Mouse (Mus musculus): ENCODE results near the gene Ulbp1. TPM values are rescaled to one million over a fixed set of nuclear protein-coding genes. Genes with fewer than 3 reads are reported as not detected.
"Not testable (repeated sequence)": the region's sequence is repeated elsewhere in the genome, so short reads cannot be mapped to it uniquely, and the experiment has no call there.

Ulbp1 gene
- polyA plus RNA-seq (2012; rRNA removed), result 0.81 and 1.2 TPM in 2 replicates

DNA sequence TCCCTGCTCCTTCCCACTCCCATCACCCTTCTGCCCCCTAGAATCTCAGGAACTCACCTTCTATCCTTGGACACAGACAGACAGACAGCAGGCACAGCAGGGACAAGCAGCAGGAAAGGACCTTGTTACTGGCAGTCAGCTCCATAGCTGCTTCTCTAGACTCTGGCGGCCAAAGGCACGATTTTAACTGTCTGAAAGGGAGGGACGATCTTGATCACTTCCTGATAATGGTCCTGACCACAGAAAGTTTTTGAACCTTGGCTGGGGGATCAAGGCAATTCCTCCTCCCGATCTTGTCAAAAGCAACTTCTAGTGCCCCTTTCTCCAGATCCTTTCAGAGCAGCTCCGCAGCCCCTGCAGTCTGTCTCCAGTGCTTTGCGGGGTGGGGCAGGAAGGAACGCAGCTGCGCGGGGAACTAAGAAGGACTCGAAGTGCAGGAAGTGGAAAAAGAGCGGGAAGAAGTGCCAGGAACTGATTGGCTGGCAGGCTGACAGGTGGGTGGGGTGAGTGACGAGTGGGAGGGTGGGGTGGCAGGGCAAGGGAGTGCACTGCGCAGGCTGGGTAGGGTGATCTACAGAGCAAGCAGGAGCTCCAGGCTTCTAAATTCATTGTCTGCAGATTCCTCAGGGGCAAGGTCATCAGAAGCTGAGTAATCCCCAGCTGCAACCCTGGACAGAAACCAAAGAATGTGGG lies at the start of gene Ulbp1:
Gene Ulbp1 (minus strand): TSS at position 442 of the 693 bp plus-strand sequence.
- peak; percentile 5 for DNase-seq (ENCODE audit: low read depth)
- TF ChIP-seq CTCF (IDR thresholded peaks at IDR 0.05; ENCODE audit: borderline replicate concordance, extremely low read depth, insufficient read depth, insufficient read length) (no peak), POLR2A (IDR thresholded peaks at IDR 0.05; ENCODE audit: borderline replicate concordance, extremely low read depth, insufficient read depth, insufficient read length, poor library complexity, severe bottlenecking) (no peak)

DNA sequence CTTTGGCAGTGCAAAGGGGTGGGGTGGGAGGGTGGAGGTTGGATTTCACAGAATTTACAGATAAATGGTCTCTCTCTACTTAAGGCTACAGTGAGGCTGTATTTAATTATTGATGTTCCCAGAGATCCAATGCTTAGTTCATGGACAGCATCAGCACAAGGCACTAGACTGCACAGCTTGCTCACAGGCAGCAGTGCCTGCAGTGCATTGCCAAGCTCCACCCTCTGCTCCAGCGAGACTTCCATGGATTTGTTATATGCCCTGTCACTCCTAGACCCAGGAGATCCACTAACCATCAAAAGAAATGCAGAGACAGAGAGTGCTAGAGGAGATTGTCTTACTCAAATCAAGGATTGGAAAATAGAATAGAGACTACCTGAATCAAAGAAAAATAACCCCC lies 24.7 kb upstream of the Ulbp1 start:
- DNase-seq (ENCODE audit: low read depth), result peak; percentile 19

DNA sequence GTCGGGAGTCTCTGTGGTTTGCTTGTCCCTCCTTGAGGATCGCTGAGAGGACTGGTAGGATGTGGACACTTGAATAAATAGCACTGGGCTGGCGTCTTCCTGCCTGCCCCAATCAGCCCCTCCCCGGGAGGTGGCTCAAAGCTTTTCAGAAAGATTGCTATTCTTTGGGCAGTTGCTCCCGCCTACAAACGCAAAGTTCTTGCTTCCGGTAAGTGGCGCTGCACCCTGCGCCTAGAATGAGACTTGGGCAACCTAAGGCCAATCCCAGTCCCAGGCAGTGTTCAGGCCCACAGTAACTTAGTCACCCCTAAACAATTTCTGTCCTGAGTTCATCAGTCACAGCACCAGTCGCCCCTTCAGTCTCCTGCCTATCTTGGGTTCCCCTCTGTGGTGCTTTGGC lies 18.9 kb upstream of the Ulbp1 start:
- DNase-seq (ENCODE audit: low read depth), result peak; percentile 23

DNA sequence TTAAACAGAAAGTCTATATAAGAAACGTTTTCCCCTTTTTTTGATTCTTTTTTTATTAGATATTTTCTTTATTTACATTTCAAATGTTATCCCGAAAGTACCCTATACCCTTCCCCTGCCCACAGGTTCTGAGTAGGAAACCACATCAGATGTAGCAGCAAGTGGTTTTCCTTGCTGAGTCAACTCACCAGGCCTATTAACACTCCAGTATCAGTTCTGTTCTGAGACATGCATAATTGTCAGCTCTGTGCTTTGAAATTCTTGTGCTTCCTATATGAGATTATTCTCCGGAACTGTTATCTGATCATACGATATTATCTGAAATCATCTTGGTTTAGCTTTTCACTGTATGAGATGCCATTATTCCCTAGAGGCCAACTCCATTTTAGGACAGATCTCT lies 10.2 kb upstream of the Ulbp1 start:
- DNase-seq (ENCODE audit: low read depth), result no peak
- TF ChIP-seq POLR2A (IDR thresholded peaks at IDR 0.05; ENCODE audit: borderline replicate concordance, extremely low read depth, insufficient read depth, insufficient read length, poor library complexity, severe bottlenecking), result no peak
- TF ChIP-seq CTCF (IDR thresholded peaks at IDR 0.05; ENCODE audit: borderline replicate concordance, extremely low read depth, insufficient read depth, insufficient read length), result no peak

DNA sequence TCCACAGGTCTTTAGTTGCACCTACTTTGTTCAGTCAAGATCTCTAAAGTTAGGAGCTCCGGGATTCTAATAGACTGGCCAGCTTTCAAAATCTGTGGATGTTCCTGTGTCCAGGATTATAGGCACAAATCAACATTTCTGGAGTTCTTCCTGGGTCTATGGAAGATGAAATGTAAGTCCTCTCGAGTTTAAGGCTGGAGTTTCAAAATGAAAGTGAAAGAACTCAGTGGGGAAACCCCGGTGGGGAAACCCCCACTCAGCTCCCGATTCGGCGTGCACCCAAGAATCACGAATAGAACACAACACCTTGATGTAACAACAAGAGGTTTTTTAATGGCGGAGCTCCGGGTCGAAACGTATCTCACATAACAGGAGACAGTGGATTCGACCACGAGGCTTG lies 787 bp upstream of the Ulbp1 start:
- DNase-seq (ENCODE audit: low read depth), result not testable (repeated sequence)

DNA sequence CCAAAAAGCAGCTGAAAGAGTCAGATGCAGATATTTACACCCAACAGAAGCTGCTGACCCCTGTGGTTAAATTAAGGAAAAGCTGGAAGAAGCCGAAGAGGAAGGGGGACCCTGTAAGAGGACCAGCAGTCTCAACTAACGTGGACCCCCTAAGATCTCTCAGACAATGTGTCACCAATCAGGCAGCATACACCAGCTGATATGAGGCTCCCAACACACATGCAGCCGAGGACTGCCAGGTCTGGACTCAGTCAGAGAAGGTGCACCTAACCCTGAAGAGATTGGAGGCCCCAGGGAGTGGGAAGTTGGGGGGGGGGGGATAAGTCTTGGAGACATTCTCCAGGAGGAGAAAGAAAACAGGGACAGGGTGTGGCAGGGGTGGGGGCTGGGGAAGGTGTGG lies 1.8 kb downstream of the Ulbp1 start:
- TF ChIP-seq CTCF (IDR thresholded peaks at IDR 0.05; ENCODE audit: borderline replicate concordance, extremely low read depth, insufficient read depth, insufficient read length) (no peak), POLR2A (IDR thresholded peaks at IDR 0.05; ENCODE audit: borderline replicate concordance, extremely low read depth, insufficient read depth, insufficient read length, poor library complexity, severe bottlenecking) (no peak)

DNA sequence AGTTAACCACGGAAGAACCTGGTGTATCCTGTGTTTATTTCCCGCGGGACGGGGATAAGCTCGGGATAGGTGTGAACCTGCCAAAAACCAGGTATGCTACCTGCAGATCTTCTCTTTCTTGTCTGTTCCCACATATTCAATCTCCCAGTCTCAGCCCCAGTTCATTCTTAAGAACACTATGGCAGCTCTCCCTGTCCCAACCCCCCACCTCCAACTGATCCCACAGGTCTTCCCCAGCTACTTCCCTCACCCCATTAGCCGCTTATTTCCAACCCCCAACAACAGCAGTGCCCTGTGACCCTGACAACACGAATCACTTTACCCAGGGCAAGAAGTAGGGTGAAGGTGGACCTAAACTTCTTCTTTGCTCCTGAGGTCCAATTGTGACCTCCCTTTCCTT lies 3.0 kb downstream of the Ulbp1 start:
- no peak for TF ChIP-seq POLR2A (IDR thresholded peaks at IDR 0.05; ENCODE audit: borderline replicate concordance, extremely low read depth, insufficient read depth, insufficient read length, poor library complexity, severe bottlenecking)
- TF ChIP-seq CTCF (IDR thresholded peaks at IDR 0.05; ENCODE audit: borderline replicate concordance, extremely low read depth, insufficient read depth, insufficient read length), result no peak
- DNase-seq (ENCODE audit: low read depth), result no peak

More for the DNA sequence above, 1.8 kb downstream of the Ulbp1 start:
- no peak for DNase-seq (ENCODE audit: low read depth)

DNA sequence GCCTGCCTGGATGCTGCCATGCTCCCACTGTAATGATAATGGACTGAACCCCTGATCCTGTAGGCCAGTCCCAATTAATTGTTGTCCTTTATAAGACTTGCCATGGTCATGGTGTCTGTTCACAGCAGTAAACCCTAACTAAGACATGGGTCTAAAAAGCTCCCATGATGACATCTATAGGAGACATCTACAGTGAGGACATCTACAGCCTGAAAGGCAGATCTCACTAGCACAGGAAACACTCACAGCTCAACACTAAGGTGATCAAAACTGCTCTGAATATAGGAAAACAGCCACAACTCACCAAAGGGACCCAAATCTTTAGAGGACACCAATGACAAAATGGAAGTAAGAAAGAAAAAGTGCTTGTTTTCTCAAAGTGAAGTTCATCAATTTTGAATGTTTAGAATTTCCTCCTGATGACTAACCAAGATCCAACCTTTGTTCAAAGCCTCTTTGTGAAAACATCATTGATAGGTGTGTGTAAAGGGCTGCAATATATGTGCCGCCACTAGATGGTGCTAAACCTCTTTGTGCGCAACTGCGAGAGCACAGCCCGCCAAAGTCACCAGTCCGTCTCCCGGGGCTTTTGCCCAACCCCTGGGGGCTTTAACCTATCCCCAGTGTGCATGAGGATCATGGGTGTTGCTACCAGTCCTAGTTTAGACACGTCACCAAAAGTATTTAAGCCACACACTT lies 3.6 kb downstream of the Ulbp1 start:
- peak; percentile 32 for DNase-seq (ENCODE audit: low read depth)
- peak; percentile 40; the same call in 1 of the 2 replicates for TF ChIP-seq CTCF (IDR thresholded peaks at IDR 0.05; ENCODE audit: borderline replicate concordance, extremely low read depth, insufficient read depth, insufficient read length)

DNA sequence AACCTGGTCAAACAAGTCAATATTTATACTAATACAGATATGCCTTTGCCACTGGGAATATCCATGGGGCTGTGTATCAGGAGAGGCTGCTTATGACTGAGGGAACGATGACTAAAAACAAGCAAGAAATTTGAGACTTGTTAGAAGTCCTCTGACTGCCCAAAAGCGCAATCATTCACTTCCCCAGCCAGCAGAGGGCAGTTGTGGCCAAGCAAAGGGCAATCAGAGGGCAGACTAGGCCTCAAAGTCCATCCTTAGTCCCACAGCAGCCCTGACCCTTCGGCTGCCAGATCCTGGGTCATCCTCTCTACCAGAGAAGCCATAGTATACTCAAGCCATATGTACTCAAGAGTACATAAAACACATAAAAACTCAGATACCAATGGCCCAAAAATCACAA lies 11.4 kb downstream of the Ulbp1 start:
- TF ChIP-seq CTCF (IDR thresholded peaks at IDR 0.05; ENCODE audit: borderline replicate concordance, extremely low read depth, insufficient read depth, insufficient read length), result no peak
- no peak for TF ChIP-seq POLR2A (IDR thresholded peaks at IDR 0.05; ENCODE audit: borderline replicate concordance, extremely low read depth, insufficient read depth, insufficient read length, poor library complexity, severe bottlenecking)
- no peak for DNase-seq (ENCODE audit: low read depth)

DNA sequence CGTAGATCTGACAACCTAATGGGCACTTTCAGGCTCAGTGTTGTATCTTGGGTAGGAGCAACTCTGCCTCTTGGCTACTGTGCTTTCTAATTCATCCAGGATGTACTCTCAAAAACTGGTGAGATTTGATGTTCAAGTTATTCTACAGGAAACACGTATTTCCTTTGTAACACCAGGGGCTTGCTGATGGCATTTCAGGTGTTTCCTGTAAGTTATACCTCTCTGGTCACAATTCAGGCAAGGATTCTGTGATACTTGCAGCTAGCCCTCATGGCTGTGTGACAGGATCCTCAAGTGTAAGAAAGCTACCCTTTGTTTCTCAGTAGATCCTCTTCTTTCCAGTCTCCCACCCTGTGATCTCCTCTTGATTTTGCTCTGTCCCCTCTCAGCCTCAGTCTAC lies 34.5 kb downstream of the Ulbp1 start:
- DNase-seq (ENCODE audit: low read depth), result no peak
- TF ChIP-seq POLR2A (IDR thresholded peaks at IDR 0.05; ENCODE audit: borderline replicate concordance, extremely low read depth, insufficient read depth, insufficient read length, poor library complexity, severe bottlenecking) (no peak), CTCF (IDR thresholded peaks at IDR 0.05; ENCODE audit: borderline replicate concordance, extremely low read depth, insufficient read depth, insufficient read length) (no peak)

DNA sequence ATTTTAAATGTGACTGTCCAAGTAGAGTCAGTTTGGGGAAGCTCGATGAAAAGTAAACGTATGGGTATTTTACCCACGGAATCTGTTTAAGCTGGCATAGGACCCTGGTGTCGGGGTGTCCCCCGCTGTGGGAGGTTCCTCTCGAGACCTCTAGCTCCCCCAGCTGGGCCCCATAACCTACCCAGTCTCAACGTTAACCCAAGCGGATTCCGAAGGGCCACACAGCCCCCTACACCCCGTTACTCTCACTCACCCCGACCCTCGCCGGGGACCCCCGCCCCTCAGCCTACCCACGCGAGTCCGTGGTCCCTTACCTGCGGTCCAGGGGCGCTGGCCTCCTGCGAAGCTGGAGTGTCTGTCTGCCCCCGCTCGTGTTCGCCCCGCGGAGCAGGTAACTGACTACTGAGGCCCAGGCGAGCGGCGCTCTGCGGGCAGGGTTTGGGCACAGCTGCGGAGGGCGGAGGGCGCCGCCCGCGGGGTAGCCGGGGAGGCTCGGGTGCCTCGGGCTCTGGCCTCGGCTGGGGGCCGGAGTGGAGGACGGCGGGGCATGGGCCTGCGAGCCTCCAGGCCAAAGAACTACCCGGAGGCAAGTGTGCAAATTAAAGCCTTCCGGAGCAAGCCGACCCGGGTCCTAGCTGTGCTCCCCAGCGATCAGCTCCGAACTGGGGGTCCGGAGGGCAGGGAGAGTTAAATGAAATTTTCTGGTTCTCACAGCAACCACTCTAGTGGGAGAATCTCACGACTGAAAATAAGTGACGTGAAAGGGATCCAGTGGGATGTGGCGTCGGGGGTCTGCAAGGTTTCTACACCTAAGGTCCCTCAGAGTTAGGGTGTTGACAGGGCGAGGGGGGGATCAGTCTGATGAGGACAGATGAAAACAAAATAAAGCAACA lies 80.0 kb downstream of the Ulbp1 start:
- no peak for DNase-seq (ENCODE audit: low read depth)
- no peak for TF ChIP-seq CTCF (IDR thresholded peaks at IDR 0.05; ENCODE audit: borderline replicate concordance, extremely low read depth, insufficient read depth, insufficient read length)
